Mouse (Mus musculus): ENCODE results near the gene Anxa3.

- TF ChIP-seq POLR2A (IDR thresholded peaks at IDR 0.05; ENCODE audit: insufficient read length, low read depth) (no peak), USF1 (IDR thresholded peaks at IDR 0.05; ENCODE audit: low read depth) (no peak), CEBPB (IDR thresholded peaks at IDR 0.05; ENCODE audit: insufficient read depth, poor library complexity, severe bottlenecking) (no peak), SRF (IDR thresholded peaks at IDR 0.05; ENCODE audit: control insufficient read depth, insufficient read length, low read depth) (no peak), TCF3 (IDR thresholded peaks at IDR 0.05; ENCODE audit: insufficient read length, low read depth) (no peak)
Observed at GRCm38 (mm10) chr5:96762021-96762420, 31.1 kb upstream of the Anxa3 start.
